Mouse (Mus musculus) inflammation-experienced regulatory T-cells, adult 16 weeks (primary cell): ENCODE measurements around the gene Irf4. TPM values are rescaled to one million over a fixed set of nuclear protein-coding genes. Genes with fewer than 3 reads are reported as not detected.

Source experiments
- polyA plus RNA-seq: library from polyadenylated mRNA; unstranded; fragments of 100-300 nt; shearing (Covaris generic); gene quantifications from one replicate; pipeline ENCODE4 v1.2.1, GENCODE M21; 2017

The Irf4 gene
- 27.3 TPM for polyA plus RNA-seq

DNA sequence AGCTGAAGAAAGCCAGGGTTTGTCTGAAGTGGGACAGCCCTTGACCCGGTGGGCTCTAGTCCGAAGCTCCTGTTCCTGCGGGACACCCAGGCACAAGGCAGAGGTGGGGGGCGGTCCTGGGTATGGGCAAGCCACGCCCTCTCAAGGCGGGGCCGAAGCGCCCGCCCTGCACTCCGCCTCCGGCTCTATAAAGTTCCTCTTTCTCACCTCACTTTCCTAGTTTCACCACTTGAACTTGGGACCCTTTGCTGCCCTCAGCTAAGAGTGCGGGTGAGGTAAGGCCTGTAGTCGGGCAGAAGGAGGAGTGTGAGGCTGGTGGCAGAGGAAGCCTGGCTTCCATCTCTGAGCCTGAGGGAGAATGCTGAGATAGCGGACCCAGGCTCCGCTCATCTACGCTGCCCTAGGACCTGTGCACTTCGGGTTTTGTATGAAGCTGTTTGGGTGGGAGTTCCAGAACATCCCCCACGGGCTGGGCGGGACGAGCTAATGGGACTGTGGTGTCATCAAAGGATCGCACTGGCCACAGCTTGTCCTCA lies at the start of gene Irf4:
Irf4 (plus strand) TSS at position 206 of the 536 bp plus-strand sequence.

Other genes starting within 250 kb of the Irf4 start
- gene Uqcrfs1, start 203.9 kb upstream of the Irf4 start, polyA plus RNA-seq, result 66.8 TPM
- 4.7 TPM for gene Dusp22, start 89.2 kb upstream of the Irf4 start, polyA plus RNA-seq
- not detected for gene Hus1b, start 198.5 kb downstream of the Irf4 start, polyA plus RNA-seq
- 131 TPM for gene Exoc2, start 224.9 kb downstream of the Irf4 start, polyA plus RNA-seq
- gene Gm5447, start 225.0 kb downstream of the Irf4 start, polyA plus RNA-seq, result not detected